Mouse (Mus musculus) bone marrow, adult 2 months (tissue): Measurements from ENCODE around the gene Polr3g.
"Not testable (repeated sequence)": the region's sequence is repeated elsewhere in the genome, so short reads cannot be mapped to it uniquely, and the experiment has no call there.

Experiments used
- CTCF ChIP-seq: fragments of 200-500 bp; IDR thresholded peaks from 2 replicates; pipeline ENCODE4 v1.5.1; 2011; ENCODE audit warnings: low read length, control low read depth; ENCODE audit not compliant: control insufficient read depth, insufficient read depth
- POLR2A ChIP-seq: fragments of 200-500 bp; IDR thresholded peaks from 2 replicates; pipeline ENCODE4 v1.6.1; 2011; ENCODE audit warnings: low read depth, mild to moderate bottlenecking, control low read depth, low read length, borderline replicate concordance; ENCODE audit not compliant: control insufficient read depth

DNA sequence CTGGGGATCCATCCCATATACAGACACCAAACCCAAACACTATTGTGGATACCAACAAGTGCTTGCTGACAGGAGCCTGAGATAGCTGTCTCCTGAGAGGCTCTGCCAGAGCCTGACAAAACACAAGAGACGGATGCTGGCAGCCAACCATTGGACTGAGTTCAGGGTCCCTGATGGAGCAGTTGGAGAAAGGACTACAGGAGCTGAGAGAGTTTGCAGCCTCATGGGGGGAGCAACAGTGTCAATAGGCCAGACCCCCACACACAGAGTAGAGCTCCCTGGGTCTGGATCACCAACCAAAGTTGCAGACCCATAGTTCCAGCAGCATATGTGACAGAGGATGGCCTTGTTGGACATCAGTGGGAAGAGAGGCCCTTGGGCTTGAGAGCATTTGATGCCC, 83.0 kb downstream of the Polr3g start:
- not testable (repeated sequence) for TF ChIP-seq CTCF, POLR2A
